Mouse (Mus musculus) MEL (cell line): ENCODE results near the gene Gm36028. TPM values are rescaled to one million over a fixed set of nuclear protein-coding genes. Genes with fewer than 3 reads are reported as not detected.

Experiments used
- DNase-seq: peaks from one replicate; pipeline ENCODE4 v3.0.0; 2011; ENCODE audit warnings: low read depth, low spot score
- H3K27ac ChIP-seq: 2 replicates; pipeline ENCODE4 v1.5.1; 2012; ENCODE audit warnings: low read depth, mild to moderate bottlenecking, control low read depth, low read length, moderate library complexity; ENCODE audit not compliant: control insufficient read depth
- H3K27me3 ChIP-seq, 2 experiments: fragments of 150-350 bp in 1 of 2; sonication (generic) in 1 of 2; 2 replicates each; pipeline ENCODE4 v1.6.1; 2012; ENCODE audit warnings: low read length in 2 of 2, mild to moderate bottlenecking in 2 of 2, improper control_type of control experiment in 1 of 2, moderate library complexity in 1 of 2; ENCODE audit not compliant: insufficient read depth in 2 of 2, control insufficient read depth in 1 of 2
- H3K36me3 ChIP-seq, 2 experiments: 2 replicates each; pipeline ENCODE4 v1.6.1; 2012 to 2014; ENCODE audit warnings: low read length in 2 of 2, improper control_type of control experiment in 1 of 2, inconsistent platforms in 1 of 2, mild to moderate bottlenecking in 1 of 2; ENCODE audit not compliant: insufficient read depth in 2 of 2, control insufficient read depth in 1 of 2
- H3K4me1 ChIP-seq, 2 experiments: fragments of 150-350 bp in 1 of 2; sonication (generic) in 1 of 2; 2 replicates each; pipeline ENCODE4 v1.6.1; 2012; ENCODE audit warnings: low read length in 2 of 2, improper control_type of control experiment in 1 of 2, mild to moderate bottlenecking in 1 of 2; ENCODE audit not compliant: insufficient read depth in 2 of 2, control insufficient read depth in 1 of 2
- H3K4me3 ChIP-seq, 2 experiments: fragments of 150-350 bp in 1 of 2; sonication (generic) in 1 of 2; 2 replicates each; pipeline ENCODE4 v1.5.1; 2012; ENCODE audit warnings: low read depth in 2 of 2, low read length in 2 of 2, mild to moderate bottlenecking in 2 of 2, moderate library complexity in 2 of 2, control low read depth in 1 of 2, improper control_type of control experiment in 1 of 2; ENCODE audit not compliant: control insufficient read depth in 1 of 2, insufficient read depth in 1 of 2
- H3K79me2 ChIP-seq: 2 replicates; pipeline ENCODE4 v1.6.1; 2012; ENCODE audit warnings: mild to moderate bottlenecking, low read length, moderate library complexity; ENCODE audit not compliant: control insufficient read depth, poor library complexity, insufficient read depth
- H3K9ac ChIP-seq: 2 replicates; pipeline ENCODE4 v1.6.1; 2012; ENCODE audit warnings: low read depth, mild to moderate bottlenecking, control low read depth, low read length, moderate library complexity; ENCODE audit not compliant: control insufficient read depth, poor library complexity, severe bottlenecking
- H3K9me3 ChIP-seq: fragments of 150-350 bp; sonication (generic); replicated peaks from 2 replicates; pipeline ENCODE4 v1.6.1; 2012; ENCODE audit warnings: mild to moderate bottlenecking, low read length, improper control_type of control experiment, moderate library complexity; ENCODE audit not compliant: insufficient read depth
- ETS1 ChIP-seq: IDR thresholded peaks from 2 replicates; pipeline ENCODE4 v1.6.1; 2012; ENCODE audit warnings: low read depth, mild to moderate bottlenecking, inconsistent platforms, low read length, improper control_type of control experiment, moderate library complexity
- HCFC1 ChIP-seq: IDR thresholded peaks from 2 replicates; pipeline ENCODE4 v1.6.1; 2012; ENCODE audit warnings: low read depth, mild to moderate bottlenecking, inconsistent platforms, low read length, improper control_type of control experiment, moderate library complexity
- MAFK ChIP-seq: IDR thresholded peaks from 2 replicates; pipeline ENCODE4 v1.6.1; 2011; ENCODE audit warnings: low read depth, mild to moderate bottlenecking, low read length, improper control_type of control experiment, borderline replicate concordance
- MAZ ChIP-seq: IDR thresholded peaks from 2 replicates; pipeline ENCODE4 v1.6.1; 2012; ENCODE audit warnings: low read depth, mild to moderate bottlenecking, inconsistent platforms, low read length, improper control_type of control experiment
- MEF2A ChIP-seq: IDR thresholded peaks from 2 replicates; pipeline ENCODE4 v1.6.1; 2014; ENCODE audit warnings: low read depth, mild to moderate bottlenecking, inconsistent platforms, low read length, improper control_type of control experiment; ENCODE audit not compliant: poor library complexity, insufficient replicate concordance, severe bottlenecking; ENCODE audit errors: extremely low read depth
- MYB ChIP-seq: IDR thresholded peaks from 2 replicates; pipeline ENCODE4 v1.6.1; 2011; ENCODE audit warnings: mild to moderate bottlenecking, low read depth, low read length, improper control_type of control experiment
- MYC ChIP-seq: IDR thresholded peaks from 2 replicates; pipeline ENCODE4 v1.6.1; 2011; ENCODE audit warnings: low read depth, mild to moderate bottlenecking, low read length, improper control_type of control experiment, moderate library complexity
- NELFE ChIP-seq: IDR thresholded peaks from 2 replicates; pipeline ENCODE4 v1.6.1; 2011; ENCODE audit warnings: low read depth, low read length, improper control_type of control experiment
- NRF1 ChIP-seq: IDR thresholded peaks from 2 replicates; pipeline ENCODE4 v1.6.1; 2014; ENCODE audit warnings: low read depth, mild to moderate bottlenecking, inconsistent platforms, low read length, improper control_type of control experiment, moderate library complexity; ENCODE audit not compliant: poor library complexity, insufficient read depth, severe bottlenecking
- POLR2A ChIP-seq, 2 experiments: IDR thresholded peaks; 2 replicates each; pipeline ENCODE4 v1.6.1; 2011 to 2012; ENCODE audit warnings: low read length in 2 of 2, mild to moderate bottlenecking in 2 of 2, control low read depth in 1 of 2, improper control_type of control experiment in 1 of 2, low read depth in 1 of 2, moderate library complexity in 1 of 2; ENCODE audit not compliant: control insufficient read depth in 1 of 2, insufficient read depth in 1 of 2, poor library complexity in 1 of 2
- POLR2AphosphoS2 ChIP-seq: IDR thresholded peaks from 2 replicates; pipeline ENCODE4 v1.6.1; 2011; ENCODE audit warnings: low read length, improper control_type of control experiment
- RAD21 ChIP-seq: IDR thresholded peaks from 2 replicates; pipeline ENCODE4 v1.6.1; 2011; ENCODE audit warnings: mild to moderate bottlenecking, low read depth, low read length, improper control_type of control experiment
- RCOR1 ChIP-seq: IDR thresholded peaks from 2 replicates; pipeline ENCODE4 v1.6.1; 2012; ENCODE audit warnings: low read depth, mild to moderate bottlenecking, inconsistent platforms, low read length, improper control_type of control experiment
- SIN3A ChIP-seq: IDR thresholded peaks from 2 replicates; pipeline ENCODE4 v1.6.1; 2012; ENCODE audit warnings: low read length, improper control_type of control experiment, inconsistent platforms
- TAL1 ChIP-seq: IDR thresholded peaks from 2 replicates; pipeline ENCODE4 v1.6.1; 2012; ENCODE audit warnings: mild to moderate bottlenecking, inconsistent platforms, low read length, moderate library complexity, mixed read lengths
- TBP ChIP-seq: IDR thresholded peaks from 2 replicates; pipeline ENCODE4 v1.8.0; 2011; ENCODE audit warnings: low read depth, low read length, improper control_type of control experiment
- USF2 ChIP-seq, 2 experiments: IDR thresholded peaks; 2 replicates each; pipeline ENCODE4 v1.6.1; 2011 to 2012; ENCODE audit warnings: improper control_type of control experiment in 2 of 2, low read length in 2 of 2, borderline replicate concordance in 1 of 2, inconsistent platforms in 1 of 2, low read depth in 1 of 2, mild to moderate bottlenecking in 1 of 2; ENCODE audit not compliant: insufficient read depth in 1 of 2
- ZKSCAN1 ChIP-seq: IDR thresholded peaks from 2 replicates; pipeline ENCODE4 v1.6.1; 2012; ENCODE audit warnings: low read depth, mild to moderate bottlenecking, inconsistent platforms, low read length, improper control_type of control experiment, moderate library complexity
- ZMIZ1 ChIP-seq: IDR thresholded peaks from 2 replicates; pipeline ENCODE4 v1.6.1; 2012; ENCODE audit warnings: low read depth, mild to moderate bottlenecking, inconsistent platforms, low read length, improper control_type of control experiment, moderate library complexity
- ZNF384 ChIP-seq: IDR thresholded peaks from 2 replicates; pipeline ENCODE4 v1.6.1; 2012; ENCODE audit warnings: low read depth, mild to moderate bottlenecking, inconsistent platforms, low read length, improper control_type of control experiment
- polyA plus RNA-seq, 2 experiments: library from polyadenylated mRNA; stranded (reverse) in 1 of 2; unstranded in 1 of 2; fragments of >175 nt in 1 of 2; fragments of >200 nt in 1 of 2; gene quantifications; 2 replicates each; pipeline versions ENCODE4 v1.2.1 to v1.2.4; 2012; ENCODE audit warnings: low replicate concordance in 2 of 2, low read depth in 1 of 2; ENCODE audit not compliant: insufficient read length in 2 of 2, insufficient read depth in 1 of 2, missing spikeins in 1 of 2
- total RNA-seq: library from RNA; depleted of rRNA; stranded (reverse); fragments of 300-350 nt; gene quantifications from 2 replicates; pipeline ENCODE4 v1.2.3, GENCODE M21; 2012

Gene Gm36028
- total and polyA plus RNA-seq, 3 experiments, result not detected

GRCm38 (mm10) chr16:37853279-37853678 lies 7.7 kb downstream of the Gm36028 start:
- H3K9ac ChIP-seq, result no peak overlapping the region
- H3K36me3 ChIP-seq, result no peaks in the 10 kb centered on the region
- H3K79me2 ChIP-seq, result no peaks in the 10 kb centered on the region
- peaks cover 1 to 4% of the 10 kb centered on the region in 2 experiments for H3K27me3 ChIP-seq
- no peak overlapping the region for H3K4me3 ChIP-seq
- DNase-seq, result no peak
- H3K9me3 ChIP-seq, result no peaks in the 10 kb centered on the region
- H3K27ac ChIP-seq, result no peak overlapping the region
- H3K4me1 ChIP-seq, result no peaks in the 10 kb centered on the region
- TF ChIP-seq MYB, result no peak
- no peak for TF ChIP-seq MAFK
- TF ChIP-seq ZNF384, result no peak
- TF ChIP-seq POLR2A (IDR thresholded peaks at IDR 0.05; ENCODE audit: control insufficient read depth in 1 of 2, insufficient read depth in 1 of 2, low read depth in 1 of 2, low read length in 2 of 2, poor library complexity in 1 of 2), result no peak
- no peak for TF ChIP-seq MYC
- TF ChIP-seq POLR2AphosphoS2, result no peak
- TF ChIP-seq ZMIZ1, result no peak
- TF ChIP-seq ETS1, result no peak
- no peak for TF ChIP-seq MAZ
- TF ChIP-seq SIN3A, result no peak
- no peak for TF ChIP-seq NRF1
- no peak for TF ChIP-seq USF2 (IDR thresholded peaks at IDR 0.05; ENCODE audit: borderline replicate concordance in 1 of 2, insufficient read depth in 1 of 2, low read depth in 1 of 2, low read length in 2 of 2)
- TF ChIP-seq ZKSCAN1, result no peak
- no peak for TF ChIP-seq RAD21
- no peak for TF ChIP-seq MEF2A
- no peak for TF ChIP-seq TBP
- TF ChIP-seq, all 39 proteins: peak for 0

GRCm38 (mm10) chr16:37851366-37851765 lies 9.6 kb downstream of the Gm36028 start:
- no peaks in the 10 kb centered on the region for H3K4me1 ChIP-seq
- H3K27ac ChIP-seq, result no peak overlapping the region
- no peaks in the 10 kb centered on the region for H3K36me3 ChIP-seq
- H3K79me2 ChIP-seq, result no peaks in the 10 kb centered on the region
- H3K9me3 ChIP-seq, result no peaks in the 10 kb centered on the region
- H3K4me3 ChIP-seq, result no peak overlapping the region
- TF ChIP-seq HCFC1 (no peak), MAFK (no peak), RCOR1 (no peak), TAL1 (no peak), SIN3A (no peak), NELFE (no peak)
- DNase-seq, result no peak
- peaks cover 5% of the 10 kb centered on the region in 2 experiments for H3K27me3 ChIP-seq
- H3K9ac ChIP-seq, result no peak overlapping the region
